Mouse (Mus musculus): ENCODE measurements at regions not wholly inside any gene's neighbourhood (a gene's known extent, or its start where the extent isn't known, plus 50 kb on each side); places are given as distances from the start of the nearest gene placed in this dataset.

GRCm38 (mm10) chr6:127378701-127379100 lies 67.9 kb upstream of the Parp11 start:
- Histone ChIP-seq H3K27me3 (ENCODE audit: insufficient read depth, low read length) (peaks cover 6% of the 10 kb centered on the region; the same call in 1 of the 2 replicates), H3K36me3 (replicated peaks) (no peaks in the 10 kb centered on the region), H3K4me3 (ENCODE audit: low read depth, low read length) (no peak overlapping the region), H3K4me1 (ENCODE audit: insufficient read depth, low read depth, low read length) (no peaks in the 10 kb centered on the region), H3K9me3 (replicated peaks) (no peaks in the 10 kb centered on the region)
- TF ChIP-seq POLR2AphosphoS5 (IDR thresholded peaks at IDR 0.05; ENCODE audit: insufficient replicate concordance, low read depth, low read length) (no peak), TAL1 (conservative IDR thresholded peaks at IDR 0.05; ENCODE audit: low read depth, low read length) (no peak), GATA2 (IDR thresholded peaks at IDR 0.05; ENCODE audit: borderline replicate concordance, low read depth, low read length) (no peak), CTCF (IDR thresholded peaks at IDR 0.05; ENCODE audit: low read depth, low read length) (no peak), GATA1 (IDR thresholded peaks at IDR 0.05; ENCODE audit: borderline replicate concordance, low read length) (no peak)
- ATAC-seq (ENCODE audit: extremely low read depth, insufficient number of reproducible peaks, low FRiP score, poor library complexity, severe bottlenecking), result no peak
- no peak for DNase-seq (ENCODE audit: low spot score)

GRCm38 (mm10) chr6:127379511-127379910 lies 67.1 kb upstream of the Parp11 start:
- Histone ChIP-seq H3K4me3 (ENCODE audit: low read depth, low read length) (no peak overlapping the region), H3K4me1 (ENCODE audit: insufficient read depth, low read depth, low read length) (no peaks in the 10 kb centered on the region), H3K9me3 (replicated peaks) (no peaks in the 10 kb centered on the region), H3K27me3 (ENCODE audit: insufficient read depth, low read length) (peaks cover 6% of the 10 kb centered on the region; the same call in 1 of the 2 replicates), H3K36me3 (replicated peaks) (no peaks in the 10 kb centered on the region)
- ATAC-seq (ENCODE audit: extremely low read depth, insufficient number of reproducible peaks, low FRiP score, poor library complexity, severe bottlenecking) (no peak), DNase-seq (ENCODE audit: low spot score) (peak; percentile 34)
- TF ChIP-seq POLR2AphosphoS5 (IDR thresholded peaks at IDR 0.05; ENCODE audit: insufficient replicate concordance, low read depth, low read length) (no peak), CTCF (IDR thresholded peaks at IDR 0.05; ENCODE audit: low read depth, low read length) (no peak), GATA2 (IDR thresholded peaks at IDR 0.05; ENCODE audit: borderline replicate concordance, low read depth, low read length) (no peak), GATA1 (IDR thresholded peaks at IDR 0.05; ENCODE audit: borderline replicate concordance, low read length) (no peak), TAL1 (conservative IDR thresholded peaks at IDR 0.05; ENCODE audit: low read depth, low read length) (no peak)

- Histone ChIP-seq H3K4me1 (ENCODE audit: insufficient read depth, low read depth, low read length) (no peaks in the 10 kb centered on the region), H3K27me3 (ENCODE audit: insufficient read depth, low read length) (peaks cover 3% of the 10 kb centered on the region; the same call in 1 of the 2 replicates), H3K36me3 (replicated peaks) (no peaks in the 10 kb centered on the region), H3K9me3 (replicated peaks) (no peaks in the 10 kb centered on the region), H3K4me3 (ENCODE audit: low read depth, low read length) (no peak overlapping the region)
- ATAC-seq (ENCODE audit: extremely low read depth, insufficient number of reproducible peaks, low FRiP score, poor library complexity, severe bottlenecking) (no peak), DNase-seq (ENCODE audit: low spot score) (no peak)
- no peak for TF ChIP-seq GATA1 (IDR thresholded peaks at IDR 0.05; ENCODE audit: borderline replicate concordance, low read length)
- no peak for TF ChIP-seq GATA2 (IDR thresholded peaks at IDR 0.05; ENCODE audit: borderline replicate concordance, low read depth, low read length)
- TF ChIP-seq CTCF (IDR thresholded peaks at IDR 0.05; ENCODE audit: low read depth, low read length), result no peak
- TF ChIP-seq POLR2AphosphoS5 (IDR thresholded peaks at IDR 0.05; ENCODE audit: insufficient replicate concordance, low read depth, low read length), result no peak
- TF ChIP-seq TAL1 (conservative IDR thresholded peaks at IDR 0.05; ENCODE audit: low read depth, low read length), result no peak
These were observed 65.3 kb upstream of the Parp11 start for GRCm38 (mm10) chr6:127381148-127381888.

- ATAC-seq (ENCODE audit: extremely low read depth, insufficient number of reproducible peaks, low FRiP score, poor library complexity, severe bottlenecking) (no peak), DNase-seq (ENCODE audit: low spot score) (no peak)
- H3K36me3 ChIP-seq (replicated peaks), result no peaks in the 10 kb centered on the region
- TF ChIP-seq GATA2 (IDR thresholded peaks at IDR 0.05; ENCODE audit: borderline replicate concordance, low read depth, low read length) (no peak), GATA1 (IDR thresholded peaks at IDR 0.05; ENCODE audit: borderline replicate concordance, low read length) (no peak), CTCF (IDR thresholded peaks at IDR 0.05; ENCODE audit: low read depth, low read length) (no peak), POLR2AphosphoS5 (IDR thresholded peaks at IDR 0.05; ENCODE audit: insufficient replicate concordance, low read depth, low read length) (no peak), TAL1 (conservative IDR thresholded peaks at IDR 0.05; ENCODE audit: low read depth, low read length) (no peak)
- no peaks in the 10 kb centered on the region for H3K4me1 ChIP-seq (ENCODE audit: insufficient read depth, low read depth, low read length)
- H3K27me3 ChIP-seq (ENCODE audit: insufficient read depth, low read length), result no peaks in the 10 kb centered on the region
- no peaks in the 10 kb centered on the region for H3K9me3 ChIP-seq (replicated peaks)
- no peak overlapping the region for H3K4me3 ChIP-seq (ENCODE audit: low read depth, low read length)
These were observed 55.2 kb upstream of the Parp11 start for GRCm38 (mm10) chr6:127391258-127392011.

GRCm38 (mm10) chr6:127392012-127392798 lies 54.4 kb upstream of the Parp11 start:
- no peak overlapping the region for H3K4me3 ChIP-seq (ENCODE audit: low read depth, low read length)
- ATAC-seq (ENCODE audit: extremely low read depth, insufficient number of reproducible peaks, low FRiP score, poor library complexity, severe bottlenecking), result no peak

GRCm38 (mm10) chr6:127392799-127393172 lies 53.9 kb upstream of the Parp11 start:
- Histone ChIP-seq H3K36me3 (replicated peaks) (no peaks in the 10 kb centered on the region), H3K4me1 (ENCODE audit: insufficient read depth, low read depth, low read length) (no peaks in the 10 kb centered on the region), H3K4me3 (ENCODE audit: low read depth, low read length) (no peak overlapping the region), H3K27me3 (ENCODE audit: insufficient read depth, low read length) (no peaks in the 10 kb centered on the region), H3K9me3 (replicated peaks) (no peaks in the 10 kb centered on the region)
- no peak for TF ChIP-seq TAL1 (conservative IDR thresholded peaks at IDR 0.05; ENCODE audit: low read depth, low read length)
- no peak for TF ChIP-seq GATA2 (IDR thresholded peaks at IDR 0.05; ENCODE audit: borderline replicate concordance, low read depth, low read length)
- TF ChIP-seq CTCF (IDR thresholded peaks at IDR 0.05; ENCODE audit: low read depth, low read length), result no peak
- no peak for TF ChIP-seq POLR2AphosphoS5 (IDR thresholded peaks at IDR 0.05; ENCODE audit: insufficient replicate concordance, low read depth, low read length)
- TF ChIP-seq GATA1 (IDR thresholded peaks at IDR 0.05; ENCODE audit: borderline replicate concordance, low read length), result no peak
- ATAC-seq (ENCODE audit: extremely low read depth, insufficient number of reproducible peaks, low FRiP score, poor library complexity, severe bottlenecking), result no peak
- DNase-seq (ENCODE audit: low spot score), result no peak

More at GRCm38 (mm10) chr6:127392012-127392798, 54.4 kb upstream of the Parp11 start:
- H3K36me3 ChIP-seq (replicated peaks), result no peaks in the 10 kb centered on the region
- DNase-seq (ENCODE audit: low spot score), result no peak
- no peaks in the 10 kb centered on the region for H3K9me3 ChIP-seq (replicated peaks)
- no peaks in the 10 kb centered on the region for H3K27me3 ChIP-seq (ENCODE audit: insufficient read depth, low read length)
- H3K4me1 ChIP-seq (ENCODE audit: insufficient read depth, low read depth, low read length), result no peaks in the 10 kb centered on the region
- TF ChIP-seq GATA2 (IDR thresholded peaks at IDR 0.05; ENCODE audit: borderline replicate concordance, low read depth, low read length) (no peak), POLR2AphosphoS5 (IDR thresholded peaks at IDR 0.05; ENCODE audit: insufficient replicate concordance, low read depth, low read length) (no peak)
